Mouse (Mus musculus) hindbrain, postnatal 0 days (tissue): Measurements from ENCODE around the gene Trnp1. TPM values are rescaled to one million over a fixed set of nuclear protein-coding genes. Genes with fewer than 3 reads are reported as not detected.

ENCODE experiments used
- ATAC-seq: fragments of 200-750 bp; cut with Nextera tagmentation; 2 replicates; pipeline ENCODE4 v1.8.0; 2017; ENCODE audit warnings: mild to moderate bottlenecking, moderate TSS enrichment, moderate library complexity
- DNase-seq: peaks from one replicate; pipeline ENCODE4 v3.0.0-alpha.2; 2015; ENCODE audit warnings: low spot score
- H3K27ac ChIP-seq: fragments of 300-500 bp; sonication (generic); 2 replicates; pipeline ENCODE4 v1.5.1; 2014; ENCODE audit warnings: mild to moderate bottlenecking
- H3K27me3 ChIP-seq: fragments of 300-500 bp; sonication (generic); 2 replicates; pipeline ENCODE4 v1.6.1; 2014; ENCODE audit warnings: low read length, mixed read lengths; ENCODE audit not compliant: insufficient read depth
- H3K36me3 ChIP-seq: fragments of 300-500 bp; sonication (generic); 2 replicates; pipeline ENCODE4 v1.6.1; 2014; ENCODE audit warnings: low read length, mixed read lengths; ENCODE audit not compliant: insufficient read depth
- H3K4me1 ChIP-seq: fragments of 300-500 bp; sonication (generic); 2 replicates; pipeline ENCODE4 v1.6.1; 2014; ENCODE audit warnings: antibody characterized with exemption, low read length, mixed read lengths; ENCODE audit not compliant: insufficient read depth
- H3K4me2 ChIP-seq: fragments of 300-500 bp; sonication (generic); 2 replicates; pipeline ENCODE4 v1.6.1; 2014; ENCODE audit warnings: low read depth, mild to moderate bottlenecking, low read length, moderate library complexity, mixed read lengths
- H3K4me3 ChIP-seq: fragments of 300-500 bp; sonication (generic); 2 replicates; pipeline ENCODE4 v1.5.1; 2014; ENCODE audit warnings: low read length
- H3K9ac ChIP-seq: fragments of 300-500 bp; sonication (generic); replicated peaks from 2 replicates; pipeline ENCODE4 v1.6.1; 2014; ENCODE audit warnings: mild to moderate bottlenecking, low read length, moderate library complexity, mixed read lengths
- H3K9me3 ChIP-seq: fragments of 300-500 bp; sonication (generic); 2 replicates; pipeline ENCODE4 v1.6.1; 2016; ENCODE audit warnings: low read length, mixed read lengths
- CTCF ChIP-seq: IDR thresholded peaks from 2 replicates; pipeline ENCODE4 v1.5.1; 2016; ENCODE audit warnings: antibody characterized with exemption, control low read depth, low read depth
- WGBS: fragments of 180-500 bp; shearing (Covaris S2); extraction: QIAGEN DNeasy Blood & Tissue Kit; methylation state at CpG from one replicate; pipeline ENCODE4 v1.1.7; 2014; 5-methylcytosine and 5-hydroxymethylcytosine counted together
- polyA plus RNA-seq: library from polyadenylated mRNA; unstranded; fragments of >200 nt; fragmentation: Nextera tagmentation; extraction: Ambion mirVana; gene quantifications from 2 replicates; pipeline ENCODE4 v1.2.1, GENCODE M21; 2015
- total RNA-seq: library from RNA; depleted of rRNA; stranded (reverse); fragments of >200 nt; gene quantifications from 2 replicates; pipeline ENCODE4 v1.2.3, GENCODE M21; 2014

The Trnp1 gene
- total and polyA plus RNA-seq, 2 experiments from 2014 or later: 22.0 to 54.5 TPM

GRCm38 (mm10) chr4:133506573-133506972 is 8.2 kb upstream of the Trnp1 start:
- no peaks in the 10 kb centered on the region for H3K36me3 ChIP-seq
- H3K4me3 ChIP-seq: no peak overlapping the region
- no peak for ATAC-seq
- WGBS: 78% methylated on average over 5 of the region's 5 CpGs
- no peak overlapping the region for H3K27ac ChIP-seq
- no peak overlapping the region for H3K9ac ChIP-seq
- H3K9me3 ChIP-seq: no peaks in the 10 kb centered on the region
- H3K27me3 ChIP-seq: 0 out of 2 replicates have a peak, but pooled peaks cover 4% of the 10 kb centered on the region
- H3K4me1 ChIP-seq: peaks cover 4% of the 10 kb centered on the region
- TF ChIP-seq CTCF: no peak
- DNase-seq: no peak
- no peak overlapping the region for H3K4me2 ChIP-seq

- no peak overlapping the region for H3K9ac ChIP-seq
- H3K9me3 ChIP-seq: no peaks in the 10 kb centered on the region
- TF ChIP-seq CTCF: no peak
- peaks cover 4% of the 10 kb centered on the region for H3K4me1 ChIP-seq
- H3K4me2 ChIP-seq: no peak overlapping the region
- H3K36me3 ChIP-seq: no peaks in the 10 kb centered on the region
- H3K27ac ChIP-seq: no peak overlapping the region
- ATAC-seq: no peak
- 0 out of 2 replicates have a peak, but pooled peaks cover 10% of the 10 kb centered on the region for H3K27me3 ChIP-seq
- no peak overlapping the region for H3K4me3 ChIP-seq
- WGBS: 63% methylated on average over 9 of the region's 9 CpGs
- no peak for DNase-seq
These were observed 6.6 kb upstream of the Trnp1 start for GRCm38 (mm10) chr4:133504755-133505485.

GRCm38 (mm10) chr4:133504300-133504699 is 6.0 kb upstream of the Trnp1 start:
- Histone ChIP-seq H3K27ac (no peak overlapping the region), H3K4me3 (no peak overlapping the region), H3K9me3 (no peaks in the 10 kb centered on the region), H3K4me1 (peaks cover 4% of the 10 kb centered on the region), H3K4me2 (no peak overlapping the region), H3K9ac (no peak overlapping the region), H3K27me3 (peaks cover 15% of the 10 kb centered on the region; the same call in 1 of the 2 replicates), H3K36me3 (no peaks in the 10 kb centered on the region)
- no peak for TF ChIP-seq CTCF
- 48% methylated on average over 5 of the region's 5 CpGs for WGBS
- no peak for ATAC-seq
- no peak for DNase-seq

GRCm38 (mm10) chr4:133501514-133501913 is 3.2 kb upstream of the Trnp1 start:
- H3K36me3 ChIP-seq: no peaks in the 10 kb centered on the region
- H3K4me3 ChIP-seq: no peak overlapping the region
- H3K9me3 ChIP-seq: no peaks in the 10 kb centered on the region
- H3K4me2 ChIP-seq: no peak overlapping the region
- no peak for DNase-seq
- TF ChIP-seq CTCF: no peak
- H3K27ac ChIP-seq: no peak overlapping the region
- no peak for ATAC-seq
- 61% methylated on average over 7 of the region's 7 CpGs for WGBS
- no peaks in the 10 kb centered on the region for H3K4me1 ChIP-seq
- no peak overlapping the region for H3K9ac ChIP-seq
- H3K27me3 ChIP-seq: peaks cover 19% of the 10 kb centered on the region; the same call in 1 of the 2 replicates

- under 1% methylated on average over 67 of the region's 70 CpGs for WGBS
- ATAC-seq (peak; percentile 27), DNase-seq (peak; percentile 49)
- Histone ChIP-seq H3K27me3 (peaks cover 19% of the 10 kb centered on the region; the same call in 1 of the 2 replicates), H3K4me3 (peak overlapping the region; percentile 66), H3K4me2 (peak overlapping the region; percentile 89), H3K9me3 (no peaks in the 10 kb centered on the region), H3K27ac (peak overlapping the region; percentile 49; the same call in 1 of the 2 replicates), H3K9ac (peak overlapping the region; percentile 77), H3K4me1 (no peaks in the 10 kb centered on the region), H3K36me3 (no peaks in the 10 kb centered on the region)
- TF ChIP-seq CTCF: no peak
These were observed 740 bp downstream of the Trnp1 start for GRCm38 (mm10) chr4:133497461-133498159.

GRCm38 (mm10) chr4:133496738-133497445 is 1.5 kb downstream of the Trnp1 start:
- Histone ChIP-seq H3K36me3 (no peaks in the 10 kb centered on the region), H3K4me3 (peak overlapping the region; percentile 66), H3K4me2 (peak overlapping the region; percentile 89), H3K27me3 (peaks cover 19% of the 10 kb centered on the region; the same call in 1 of the 2 replicates), H3K9ac (peak overlapping the region; percentile 77; the same call in 1 of the 2 replicates), H3K4me1 (no peaks in the 10 kb centered on the region), H3K27ac (no peak overlapping the region), H3K9me3 (no peaks in the 10 kb centered on the region)
- no peak for DNase-seq
- ATAC-seq: no peak
- WGBS: 21% methylated on average over 6 of the region's 6 CpGs
- TF ChIP-seq CTCF: no peak
